Mouse (Mus musculus): ENCODE measurements at regions not wholly inside any gene's neighbourhood (a gene's known extent, or its start where the extent isn't known, plus 50 kb on each side); places are given as distances from the start of the nearest gene placed in this dataset.

DNA sequence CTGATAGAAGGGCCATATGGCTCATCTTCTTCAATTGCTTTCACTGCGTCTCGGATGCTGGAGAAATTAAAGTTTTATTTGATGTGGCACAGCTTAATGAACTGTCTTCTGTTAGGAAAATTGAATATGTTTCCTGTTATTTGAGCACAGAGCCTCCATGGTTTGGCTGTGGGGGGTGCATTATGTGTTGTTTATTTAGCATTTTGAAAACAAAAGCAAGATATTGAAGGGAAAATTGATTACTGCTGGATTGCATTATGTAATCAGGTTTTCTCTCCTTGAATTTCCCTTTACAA is 268.8 kb downstream of the Meis1 start:
- TF ChIP-seq CTCF (IDR thresholded peaks at IDR 0.05; ENCODE audit: borderline replicate concordance, control insufficient read depth, extremely low read depth, insufficient read depth, low read length, poor library complexity) (no peak), POLR2A (IDR thresholded peaks at IDR 0.05; ENCODE audit: control insufficient read depth, extremely low read depth, insufficient read depth, low read length, poor library complexity) (no peak)
